In genomic region chr19:17138144-17138915, GRCm38 (mm10) we compare ENCODE assay signal across 18 mouse cellular contexts.
A peak's percentile ranks its signal among the peaks of the same experiment; 100 is the strongest.
DNase-seq lines count a peak whose midpoint lies in the region; TF ChIP-seq lines count a peak whose summit lies in the region.
"Had no signal": no experiment of that assay in that cellular context is flagged by ENCODE, and none has a peak within 500 bp of the region (broad histone marks: within the 10 kb centered on the region; RNA-seq: fewer than 3 reads in every experiment).

No protein-coding gene starts in this region.

- no peak overlapping the region for H3K4me3 ChIP-seq in CH12.LX (replicated peaks in 1 of 3; ENCODE audit: low read depth in 2 of 3, low read length in 2 of 3, poor library complexity in 1 of 3)
- H3K4me3 ChIP-seq: embryonic facial prominence, embryonic 15.5 days; erythroblast, embryonic 14.5 days had no signal

- no peak for TF ChIP-seq POLR2A in CH12.LX (IDR thresholded peaks at IDR 0.05; ENCODE audit: low read depth, low read length)

- peak; percentile 7 for DNase-seq in embryo, embryonic 10.5 days (ENCODE audit: low spot score)
- no peak for DNase-seq in embryo, embryonic 11 days
- DNase-seq in CH12.LX (ENCODE audit: extremely low read depth), result no peak
- peak; percentile 97 for DNase-seq in ES-CJ7 (ENCODE audit: low read depth, low spot score)
- DNase-seq in ZHBTc4 (ENCODE audit: low read depth, low spot score), result peak; percentile 97
- DNase-seq in frontal cortex, postnatal 14 days (ENCODE audit: low spot score in 2 of 2), result no peak
- no peak for DNase-seq in kidney, adult 18-20 months
- DNase-seq: adrenal gland, postnatal 10 days; cerebellum, adult 11 months; cerebellum, adult 9-11 months; cerebellum, postnatal 36 days; gastrocnemius, postnatal 14 days; heart, postnatal 36 days had no signal

- H3K27me3 ChIP-seq in CH12.LX (replicated peaks), result no peaks in the 10 kb centered on the region
- H3K27me3 ChIP-seq: hindbrain, embryonic 15.5 days; Patski had no signal

- H3K4me2 ChIP-seq in CH12.LX (ENCODE audit: insufficient read depth, low read depth, poor library complexity, severe bottlenecking), result peak overlapping the region; percentile 45
- H3K4me2 ChIP-seq: embryonic facial prominence, embryonic 15.5 days had no signal

- H3K9ac ChIP-seq in CH12.LX (ENCODE audit: insufficient read depth, low read depth), result no peak overlapping the region
- H3K9ac ChIP-seq: embryonic facial prominence, embryonic 15.5 days; heart, embryonic 13.5 days; hindbrain, embryonic 15.5 days had no signal

- H3K79me2 ChIP-seq in CH12.LX (replicated peaks; ENCODE audit: control insufficient read depth, extremely low read depth, insufficient read depth, poor library complexity, severe bottlenecking), result no peaks in the 10 kb centered on the region

- in situ Hi-C loops in CH12.LX (cut with MboI; ENCODE audit: low pct_ligation_motif_present, low pct_unique_long_range_greater_than_20kb, low sequenced_read_pairs), result no loop called here

- H3K36me3 ChIP-seq in CH12.LX (replicated peaks in 1 of 2; ENCODE audit: control insufficient read depth in 1 of 2, insufficient read depth in 1 of 2, low read length in 1 of 2), result no peaks in the 10 kb centered on the region
- H3K36me3 ChIP-seq: embryonic facial prominence, embryonic 15.5 days; heart, embryonic 13.5 days; hindbrain, embryonic 15.5 days had no signal

- H3K9me3 ChIP-seq in CH12.LX (replicated peaks; ENCODE audit: low read length), result no peaks in the 10 kb centered on the region
- H3K9me3 ChIP-seq: embryonic facial prominence, embryonic 15.5 days; heart, embryonic 13.5 days; hindbrain, embryonic 15.5 days had no signal

- TF ChIP-seq EP300 in CH12.LX (IDR thresholded peaks at IDR 0.05; ENCODE audit: low read length), result no peak

- no peaks in the 10 kb centered on the region for H3K4me1 ChIP-seq in CH12.LX (ENCODE audit: control insufficient read depth in 1 of 2, insufficient read depth in 2 of 2)
- H3K4me1 ChIP-seq: embryonic facial prominence, embryonic 15.5 days had no signal

- TF ChIP-seq RAD21 in CH12.LX (IDR thresholded peaks at IDR 0.05; ENCODE audit: low read depth, low read length), result no peak

- no peak overlapping the region for H3K27ac ChIP-seq in CH12.LX (ENCODE audit: insufficient read depth, low read depth)
- H3K27ac ChIP-seq: embryonic facial prominence, embryonic 15.5 days; heart, embryonic 13.5 days; hindbrain, embryonic 15.5 days had no signal

- TF ChIP-seq CTCF in CH12.LX (conservative IDR thresholded peaks at IDR 0.05 in 1 of 2, IDR thresholded peaks at IDR 0.05 in 1 of 2; ENCODE audit: low read depth in 2 of 2, low read length in 2 of 2), result no peak

- dilution Hi-C loops in CH12.LX (cut with MboI; ENCODE audit: extremely low pct_ligation_motif_present, extremely low pct_unique_long_range_greater_than_20kb, low sequenced_read_pairs), result no loop called here

TF ChIP-seq in CH12.LX, 34 proteins besides CTCF, POLR2A, EP300 and RAD21:
- no peak for TF ChIP-seq PAX5 (IDR thresholded peaks at IDR 0.05; ENCODE audit: low read length)
- 0 out of 2 replicates have a peak, but pooled peaks have one; percentile 8 for TF ChIP-seq ZKSCAN1 (IDR thresholded peaks at IDR 0.05; ENCODE audit: borderline replicate concordance, low read depth, low read length)
TF ChIP-seq in CH12.LX: peak in this region for 1.

Comparison
In these comparisons a context has a peak if more than half of its experiments do, and no peak if none do; other contexts are left out.
1. DNase-seq: peak in embryo, embryonic 10.5 days (single experiment), ES-CJ7 (single experiment) and ZHBTc4 (single experiment); none in embryo, embryonic 11 days (single experiment), CH12.LX (single experiment), frontal cortex, postnatal 14 days (0 of 2) and kidney, adult 18-20 months (single experiment).